Comparison of ENCODE assay signal across 16 mouse cellular contexts in the genomic region with DNA sequence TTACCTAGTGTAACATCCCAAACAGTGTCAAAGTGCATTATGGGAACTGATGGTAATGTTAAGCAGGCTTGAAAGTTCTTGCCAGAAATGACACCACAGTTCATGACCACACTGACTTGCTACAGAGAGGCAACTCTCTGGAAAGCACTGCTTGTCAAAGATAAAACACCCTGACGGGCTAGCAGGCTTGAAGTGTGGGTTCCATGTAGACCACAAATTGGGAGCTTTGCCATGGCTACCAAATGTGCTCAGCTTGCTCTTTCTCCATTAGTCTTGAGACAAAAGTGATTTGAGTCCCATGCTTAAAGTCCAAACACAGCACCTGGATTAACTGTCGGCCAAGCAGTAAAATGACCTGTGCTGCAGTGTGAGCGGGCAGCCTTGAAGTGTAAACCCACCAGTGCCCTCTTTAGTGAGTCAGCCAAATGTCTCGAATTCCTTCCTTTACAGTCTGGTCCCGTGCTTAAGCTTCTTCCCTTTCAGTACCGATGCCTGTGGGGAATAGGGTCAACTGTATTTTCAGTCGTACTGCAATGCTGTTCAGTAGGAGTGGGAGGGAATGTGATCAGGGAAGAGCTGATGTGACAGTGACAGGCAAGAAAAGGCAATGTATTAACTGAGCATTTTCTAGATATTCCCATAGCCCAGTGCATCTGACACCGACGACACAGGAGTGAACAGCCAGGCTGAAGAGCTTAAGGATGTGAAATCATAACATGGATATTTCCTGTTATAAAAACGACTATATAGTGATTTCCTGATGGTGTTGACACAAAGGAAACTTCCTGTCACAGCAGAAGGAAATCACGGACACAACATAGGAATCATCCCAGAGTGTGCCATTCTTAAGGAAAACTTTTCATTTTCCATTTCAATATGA.
DNase-seq lines count a peak whose midpoint lies in the region; ATAC-seq and TF ChIP-seq lines count a peak whose summit lies in the region.
"Had no signal": no experiment of that assay in that cellular context is flagged by ENCODE, and none has a peak within 500 bp of the region (broad histone marks: within the 10 kb centered on the region; RNA-seq: fewer than 3 reads in every experiment).

No protein-coding gene starts in this region.

- intact Hi-C loops in heart, postnatal 36 days (cut with DNase I), result no loop called here

- TF ChIP-seq CTCF in liver, postnatal 0 days (IDR thresholded peaks at IDR 0.05; ENCODE audit: low read depth), result no peak

- peaks cover 11% of the 10 kb centered on the region; the same call in 1 of the 2 replicates for H3K4me1 ChIP-seq in heart, embryonic 12.5 days (replicated peaks)
- H3K4me1 ChIP-seq in liver, postnatal 0 days (ENCODE audit: insufficient read depth), result no peaks in the 10 kb centered on the region
- H3K4me1 ChIP-seq: neural tube, embryonic 13.5 days had no signal

- no peaks in the 10 kb centered on the region for H3K27me3 ChIP-seq in heart, embryonic 12.5 days (replicated peaks)
- H3K27me3 ChIP-seq in liver, postnatal 0 days (ENCODE audit: insufficient read depth, low read length), result no peaks in the 10 kb centered on the region
- H3K27me3 ChIP-seq: midbrain, embryonic 13.5 days; neural tube, embryonic 13.5 days had no signal

- 39% methylated on average over 11 of the region's 11 CpGs for WGBS in heart, embryonic 12.5 days
- 40% methylated on average over 11 of the region's 11 CpGs for WGBS in liver, postnatal 0 days (ENCODE audit: insufficient replicate concordance)

- TF ChIP-seq EP300 in liver, postnatal 0 days (IDR thresholded peaks at IDR 0.05; ENCODE audit: low read depth), result no peak

- 0 out of 2 replicates have a peak overlapping the region, but pooled peaks have one; percentile 33 for H3K27ac ChIP-seq in heart, embryonic 12.5 days (ENCODE audit: poor library complexity, severe bottlenecking)
- peak overlapping the region; percentile 11; the same call in 1 of the 2 replicates for H3K27ac ChIP-seq in liver, postnatal 0 days (ENCODE audit: low read depth)
- H3K27ac ChIP-seq: midbrain, embryonic 13.5 days; neural tube, embryonic 13.5 days had no signal

- no peak overlapping the region; the same call in 1 of the 2 replicates for H3K9ac ChIP-seq in heart, embryonic 12.5 days
- H3K9ac ChIP-seq in liver, postnatal 0 days (replicated peaks), result no peak overlapping the region
- H3K9ac ChIP-seq: midbrain, embryonic 13.5 days; neural tube, embryonic 13.5 days had no signal

- H3K4me3 ChIP-seq in heart, embryonic 12.5 days, result no peak overlapping the region
- H3K4me3 ChIP-seq in liver, postnatal 0 days (ENCODE audit: low read depth, low read length), result no peak overlapping the region
- H3K4me3 ChIP-seq: midbrain, embryonic 13.5 days; neural tube, embryonic 13.5 days had no signal

- DNase-seq in heart, postnatal 36 days, result no peak
- DNase-seq in liver, postnatal 0 days, result no peak
- no peak for DNase-seq in liver
- peak; percentile 65 for DNase-seq in fibroblast of lung, adult 2 months (ENCODE audit: low read depth)
- no peak for DNase-seq in right cerebral cortex, postnatal 36 days (ENCODE audit: low spot score in 2 of 2)
- DNase-seq: adrenal gland, postnatal 14 days; gastrocnemius, postnatal 25 days; right cerebral cortex, postnatal 14 days had no signal

- ATAC-seq in heart, embryonic 12.5 days (ENCODE audit: insufficient number of reproducible peaks, low FRiP score), result no peak
- peak; percentile 20; the same call in 1 of the 2 replicates for ATAC-seq in liver, postnatal 0 days
- ATAC-seq in megakaryocyte-erythroid progenitor cell, adult 5-6 weeks (replicated peaks; ENCODE audit: low FRiP score, low TSS enrichment, poor library complexity, severe bottlenecking), result peak; percentile 96
- ATAC-seq in megakaryocyte, adult 5-6 weeks (ENCODE audit: poor library complexity, severe bottlenecking), result no peak
- ATAC-seq: CD4-positive, CD25-positive, alpha-beta regulatory T cell, adult 4 months; forebrain, embryonic 16.5 days; inflammation-experienced regulatory T-cells, adult 6 months; midbrain, embryonic 13.5 days had no signal

- 0 out of 2 replicates have a peak, but pooled peaks cover 3% of the 10 kb centered on the region for H3K9me3 ChIP-seq in heart, embryonic 12.5 days (replicated peaks)
- H3K9me3 ChIP-seq in liver, postnatal 0 days (ENCODE audit: low read length), result no peaks in the 10 kb centered on the region
- H3K9me3 ChIP-seq: midbrain, embryonic 13.5 days; neural tube, embryonic 13.5 days had no signal

- H3K4me2 ChIP-seq in heart, embryonic 12.5 days, result 0 out of 2 replicates have a peak overlapping the region, but pooled peaks have one; percentile 21
- no peak overlapping the region for H3K4me2 ChIP-seq in liver, postnatal 0 days (ENCODE audit: low read depth, low read length)
- H3K4me2 ChIP-seq: midbrain, embryonic 13.5 days; neural tube, embryonic 13.5 days had no signal

- H3K36me3 ChIP-seq in heart, embryonic 12.5 days, result no peaks in the 10 kb centered on the region
- H3K36me3 ChIP-seq in liver, postnatal 0 days (replicated peaks; ENCODE audit: insufficient read depth, low read length), result no peaks in the 10 kb centered on the region
- H3K36me3 ChIP-seq: midbrain, embryonic 13.5 days; neural tube, embryonic 13.5 days had no signal

Comparison
In these comparisons a context has a peak if more than half of its experiments do, and no peak if none do; other contexts are left out.
1. ATAC-seq: peak in liver, postnatal 0 days (single experiment) and megakaryocyte-erythroid progenitor cell, adult 5-6 weeks (single experiment); none in heart, embryonic 12.5 days (single experiment) and megakaryocyte, adult 5-6 weeks (single experiment).